Mouse (Mus musculus): ENCODE data around the gene Nat8f4.
A peak's percentile ranks its signal among the peaks of the same experiment; 100 is the strongest.
"Not testable (repeated sequence)": the region's sequence is repeated elsewhere in the genome, so short reads cannot be mapped to it uniquely, and the experiment has no call there.

Gene Nat8f4

DNA sequence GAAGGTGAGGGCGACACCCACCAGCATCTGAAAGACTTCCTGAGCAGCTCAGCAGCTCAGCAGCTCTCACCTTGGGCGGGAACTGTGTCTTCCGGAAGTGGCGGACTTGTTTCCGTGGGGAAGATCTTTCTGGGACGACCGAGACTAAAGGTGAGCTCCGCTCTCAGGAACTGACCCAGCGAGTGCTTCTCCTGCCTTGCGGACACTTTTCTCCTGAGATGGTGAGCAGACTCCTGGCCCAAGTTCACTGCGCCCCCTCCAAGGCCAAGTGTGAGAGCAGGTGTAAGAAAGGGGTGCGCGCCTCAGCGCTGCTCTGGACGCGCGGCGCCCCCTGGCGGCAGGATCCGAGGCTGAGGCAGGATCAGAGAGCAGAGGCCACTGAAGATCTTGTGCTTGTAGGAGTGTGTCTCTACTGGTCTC lies at the start of gene Nat8f4:
Gene Nat8f4, minus strand, starts transcription at position 243 of the 420 bp plus-strand sequence.
- peak; percentile 60 for DNase-seq (ENCODE audit: inconsistent ontology term)

DNA sequence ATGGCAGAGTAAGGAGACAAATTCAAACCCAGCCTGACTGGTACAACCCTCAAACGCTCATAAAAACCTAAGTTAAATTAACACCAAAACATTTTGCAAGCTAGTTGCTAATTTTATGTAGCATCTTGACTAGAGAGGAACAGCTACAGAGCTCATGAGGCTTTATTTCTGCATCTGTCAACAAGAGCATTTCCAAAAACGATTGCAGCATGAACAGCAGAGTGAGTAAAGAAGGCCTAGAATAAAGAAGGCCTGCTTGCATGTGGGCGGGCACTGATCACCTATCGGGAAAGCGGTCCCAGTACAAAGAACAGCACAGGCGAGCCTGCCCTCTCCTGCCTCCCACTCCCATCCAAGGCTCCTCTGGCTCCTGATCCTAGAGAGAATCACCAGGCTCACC lies 43.9 kb upstream of the Nat8f4 start:
- no peak for DNase-seq (ENCODE audit: inconsistent ontology term)

DNA sequence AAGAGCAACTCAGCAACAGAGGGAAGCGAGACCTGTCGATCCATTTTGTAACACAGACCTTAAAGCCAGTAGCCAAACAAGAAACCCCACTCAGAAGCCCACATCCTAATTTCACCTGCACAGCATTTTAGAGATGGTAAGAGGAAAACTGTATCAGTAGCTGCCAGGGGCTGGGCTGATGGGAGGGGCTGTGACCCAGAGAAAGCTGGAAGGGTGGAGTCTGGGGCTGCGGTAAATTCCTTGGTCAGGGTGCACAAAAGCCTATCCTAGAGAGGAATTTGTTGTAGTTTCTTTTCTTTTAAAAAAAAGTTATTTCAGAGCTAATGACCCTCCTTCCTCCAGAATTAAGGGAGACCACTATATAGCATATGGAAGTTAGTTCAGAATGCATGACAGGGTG lies 37.8 kb upstream of the Nat8f4 start:
- no peak for DNase-seq (ENCODE audit: inconsistent ontology term)

DNA sequence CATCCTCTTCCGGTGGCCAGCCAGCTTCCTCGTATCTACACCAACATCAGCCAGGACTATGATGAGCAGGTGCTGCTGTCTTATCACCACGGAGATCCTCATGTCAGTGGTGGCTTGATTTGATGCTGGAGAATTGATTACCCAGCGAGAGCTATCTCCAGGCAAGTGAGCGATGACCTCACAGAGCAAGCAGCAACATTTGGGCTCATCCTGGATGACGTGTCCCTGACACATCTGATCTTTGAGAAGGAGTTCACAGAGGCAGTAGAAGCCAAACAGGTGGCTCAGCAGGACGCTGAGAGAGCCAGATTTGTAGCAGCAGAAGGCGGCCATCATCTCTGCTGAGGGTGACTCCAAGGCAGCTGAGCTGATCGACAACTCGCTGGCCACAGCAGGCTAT lies 34.0 kb upstream of the Nat8f4 start:
- no peak for DNase-seq (ENCODE audit: inconsistent ontology term)

DNA sequence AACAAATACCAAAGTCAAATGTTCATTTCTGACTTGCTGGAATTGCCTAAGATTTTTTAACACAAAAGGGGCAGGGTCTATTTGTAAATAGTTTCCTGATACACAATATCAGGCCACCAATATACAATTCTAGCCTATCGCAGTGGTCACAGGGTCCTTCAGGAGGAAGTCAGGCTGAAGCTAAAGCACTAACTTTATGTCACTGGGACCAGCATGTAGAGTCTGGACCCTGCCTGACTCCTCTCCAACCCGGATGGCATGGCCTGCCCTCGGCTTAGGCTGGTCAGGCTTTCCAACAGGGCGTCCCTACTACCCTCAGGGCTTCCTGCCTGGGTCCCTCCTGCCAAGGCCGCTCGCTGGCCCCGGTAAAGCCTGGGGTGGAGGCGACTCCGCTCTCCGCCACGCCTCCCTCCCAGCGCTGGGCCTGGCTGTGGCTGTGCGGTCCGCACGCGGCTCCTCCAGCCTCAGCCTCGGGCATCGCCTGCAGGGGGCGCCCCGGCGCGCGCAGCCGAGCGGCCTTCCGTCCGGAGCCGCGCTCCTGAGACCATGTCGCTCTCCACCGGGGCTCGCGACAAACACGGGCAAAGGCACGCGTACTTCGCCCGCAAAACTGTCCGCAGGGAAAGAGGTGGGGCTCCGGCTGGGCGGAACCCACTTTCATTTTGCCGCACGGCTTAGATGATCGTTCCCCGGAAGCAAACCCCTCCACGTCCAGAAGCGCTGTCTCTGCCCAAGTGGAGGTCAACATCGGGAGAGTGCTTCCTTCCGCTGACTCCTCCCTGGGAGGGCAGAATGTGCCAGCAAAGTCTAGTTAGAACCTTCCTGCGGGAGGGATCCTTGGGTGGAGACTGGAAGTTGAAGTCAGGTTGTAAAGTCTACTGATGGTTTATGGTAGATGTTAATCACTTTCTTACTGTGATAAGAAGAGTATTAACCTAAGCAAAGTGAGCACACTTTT lies 32.1 kb upstream of the Nat8f4 start:
- peak; percentile 89 for DNase-seq (ENCODE audit: inconsistent ontology term)

DNA sequence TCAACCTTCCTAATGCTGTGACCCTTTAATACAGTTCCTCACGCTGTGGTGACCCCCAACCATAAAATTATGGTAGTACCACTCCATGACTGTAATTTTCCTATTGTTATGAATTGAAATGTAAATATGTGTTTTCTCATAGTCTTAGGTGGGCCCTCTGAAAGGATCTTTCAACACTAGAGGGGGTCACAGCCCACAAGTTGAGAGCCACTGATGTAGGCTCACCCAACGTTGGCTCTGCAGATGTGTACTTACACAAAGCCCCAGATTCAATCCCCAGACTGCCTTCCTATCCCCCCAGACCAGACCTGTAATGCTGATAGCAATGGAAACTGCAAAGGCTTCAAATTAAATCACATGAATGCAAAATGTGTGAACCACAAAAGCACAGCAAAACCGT lies 31.0 kb upstream of the Nat8f4 start:
- DNase-seq (ENCODE audit: inconsistent ontology term), result no peak

DNA sequence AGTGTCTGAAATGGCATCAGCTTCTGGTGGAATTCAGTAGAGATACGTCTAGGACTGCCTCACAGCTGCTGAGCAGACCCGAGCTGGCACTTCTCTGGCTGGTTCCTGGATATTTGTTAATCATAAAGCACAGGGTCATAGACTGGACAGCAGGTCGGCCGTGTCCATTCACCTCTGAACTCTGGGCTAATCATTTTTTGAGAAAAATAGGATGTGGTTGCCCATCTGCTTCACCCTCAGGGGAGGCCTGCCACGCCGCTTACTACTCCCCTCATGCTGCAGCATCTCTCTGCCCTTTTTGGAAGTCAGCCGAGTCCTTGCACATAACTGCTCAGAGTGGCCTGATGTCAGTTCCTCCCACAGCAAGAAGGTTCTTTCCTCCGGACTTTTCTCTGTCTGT lies 29.4 kb upstream of the Nat8f4 start:
- DNase-seq (ENCODE audit: inconsistent ontology term), result no peak

DNA sequence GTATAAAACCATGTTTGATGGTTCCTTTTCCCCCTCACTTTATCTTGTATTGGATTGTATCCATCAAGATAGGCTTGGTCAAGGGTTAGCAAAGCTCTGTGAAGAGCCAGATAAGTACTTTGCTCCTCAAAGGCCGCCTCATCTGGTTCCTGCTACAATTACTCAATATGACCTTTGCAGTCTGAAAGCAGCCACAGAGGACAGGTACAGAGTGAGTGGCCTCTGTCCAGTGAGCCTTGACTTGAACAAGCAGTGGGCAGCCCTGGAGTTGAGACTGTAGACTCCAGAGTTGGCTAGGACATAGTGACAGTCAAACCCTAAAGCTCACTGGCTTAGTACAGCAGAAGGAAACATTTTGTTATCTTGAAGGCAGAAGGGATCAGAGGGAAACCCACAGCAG lies 24.6 kb upstream of the Nat8f4 start:
- DNase-seq (ENCODE audit: inconsistent ontology term), result no peak

DNA sequence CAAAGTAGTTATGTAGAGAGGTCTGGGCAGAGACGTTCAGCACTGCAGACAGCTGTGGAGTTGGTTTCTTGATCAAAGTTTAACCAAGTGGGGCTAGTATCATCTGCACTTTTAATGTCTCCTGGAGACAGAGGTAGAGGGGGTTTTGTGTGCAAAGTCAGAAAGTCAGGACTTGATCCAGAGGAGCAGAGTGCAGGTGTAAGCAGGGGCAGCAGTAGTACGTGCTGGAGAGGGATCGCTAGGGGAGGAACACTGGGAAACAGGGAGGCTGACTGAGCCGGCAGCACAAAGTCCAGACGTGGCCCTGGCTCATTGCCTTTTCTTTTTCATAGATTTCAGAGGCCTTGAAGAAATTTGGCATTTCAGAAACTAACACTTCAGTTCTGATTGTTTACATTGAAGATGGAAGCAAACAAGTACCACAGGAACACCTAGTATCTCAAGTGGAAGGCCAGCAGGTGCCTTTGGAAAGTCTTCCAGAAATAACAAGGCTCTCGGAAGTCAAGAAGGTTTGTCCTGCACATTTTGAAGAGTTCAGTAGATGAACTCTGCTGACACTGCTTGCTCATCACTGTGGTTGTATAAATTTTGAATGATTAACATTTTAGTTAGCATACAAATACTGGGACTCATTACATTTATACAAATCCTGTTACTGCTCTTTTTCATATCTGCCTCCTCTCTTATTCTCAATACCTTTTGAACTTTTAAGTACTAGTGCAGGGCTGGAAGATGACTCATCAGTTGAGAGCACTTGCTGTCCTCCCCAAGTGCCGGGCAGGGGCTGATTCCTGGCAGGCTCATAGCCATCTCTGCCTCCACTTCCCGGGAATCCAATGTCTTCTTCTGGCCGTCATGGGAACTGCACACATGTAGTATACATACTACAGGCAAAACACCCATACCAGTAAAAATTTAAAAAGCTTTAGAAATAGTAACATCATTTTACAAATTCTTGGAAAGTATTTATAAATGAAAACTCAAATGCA lies 23.1 kb upstream of the Nat8f4 start:
- no peak for DNase-seq (ENCODE audit: inconsistent ontology term)

DNA sequence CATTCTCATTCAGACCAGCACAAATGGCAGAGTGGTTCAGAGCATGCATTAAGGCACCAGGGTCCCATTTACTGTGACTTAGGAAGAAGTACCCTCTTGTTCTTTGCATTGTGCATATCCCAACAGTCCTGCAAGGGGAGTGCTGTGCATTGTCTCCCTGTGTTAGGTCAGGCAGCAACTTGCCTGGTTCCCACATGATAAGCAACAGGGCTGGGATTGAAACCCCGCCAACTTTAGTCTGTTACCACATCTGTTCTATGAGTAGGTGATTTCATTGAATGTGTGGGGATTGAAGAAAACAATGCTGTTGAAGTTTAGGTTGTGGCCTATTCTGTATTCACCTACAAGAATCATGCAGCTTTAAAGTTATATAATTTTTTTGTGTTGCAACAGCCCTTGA lies 22.0 kb upstream of the Nat8f4 start:
- DNase-seq (ENCODE audit: inconsistent ontology term), result no peak

DNA sequence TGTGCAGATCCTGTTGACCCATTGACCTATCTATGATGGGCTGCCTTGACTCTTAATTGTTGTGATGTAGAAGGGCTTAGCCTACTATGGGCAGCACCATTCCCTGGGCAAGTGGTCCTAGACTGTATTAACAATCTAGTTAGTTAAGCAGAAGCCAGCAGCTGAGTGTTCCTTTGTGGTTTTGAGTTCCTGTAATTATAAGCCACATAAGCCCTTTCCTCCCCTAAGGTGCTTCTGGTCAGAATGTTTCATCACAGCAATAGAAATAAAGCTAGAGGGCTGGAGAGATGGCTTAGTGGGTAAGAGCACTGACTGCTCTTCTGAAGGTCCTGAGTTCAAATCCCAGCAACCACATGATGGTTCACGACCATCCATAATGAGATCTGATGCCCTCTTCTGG lies 19.0 kb upstream of the Nat8f4 start:
- no peak for DNase-seq (ENCODE audit: inconsistent ontology term)

DNA sequence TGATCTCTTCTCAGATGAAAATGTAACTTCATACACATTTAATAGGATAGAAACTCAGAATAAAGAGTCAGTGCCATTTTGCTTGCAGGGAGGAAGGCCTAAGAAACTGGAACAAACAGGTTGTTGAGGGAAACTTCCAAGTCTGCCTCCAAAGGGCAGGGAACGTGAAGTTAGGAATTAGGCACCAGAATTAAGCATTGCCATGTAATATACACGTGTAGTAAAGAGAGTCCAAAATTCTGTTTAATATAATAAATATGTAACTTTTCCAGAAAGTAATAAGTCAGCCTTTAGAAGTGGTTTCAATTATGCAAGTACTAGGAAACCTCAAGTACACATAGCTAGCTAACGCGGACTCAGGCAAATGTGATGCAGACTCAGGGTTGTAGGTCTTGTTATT lies 14.7 kb upstream of the Nat8f4 start:
- DNase-seq (ENCODE audit: inconsistent ontology term), result no peak

DNA sequence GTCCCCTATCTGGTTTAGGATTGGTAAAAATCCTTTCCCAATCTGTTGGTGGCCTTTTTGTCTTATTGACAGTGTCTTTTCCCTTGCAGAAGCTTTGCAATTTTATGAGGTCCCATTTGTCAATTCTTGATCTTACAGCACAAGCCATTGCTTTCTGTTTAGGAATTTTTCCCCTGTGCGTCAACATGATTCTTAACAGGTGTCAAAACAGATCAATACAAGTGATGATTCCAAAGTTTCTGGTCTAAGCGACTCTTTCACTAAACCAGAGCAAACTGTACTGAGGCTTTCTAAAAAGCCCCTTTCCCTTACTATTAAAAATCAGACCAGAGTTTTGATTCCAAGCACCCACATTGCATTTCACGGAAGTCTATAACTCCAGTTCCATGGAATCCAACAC lies 13.7 kb upstream of the Nat8f4 start:
- not testable (repeated sequence) for DNase-seq (ENCODE audit: inconsistent ontology term)

DNA sequence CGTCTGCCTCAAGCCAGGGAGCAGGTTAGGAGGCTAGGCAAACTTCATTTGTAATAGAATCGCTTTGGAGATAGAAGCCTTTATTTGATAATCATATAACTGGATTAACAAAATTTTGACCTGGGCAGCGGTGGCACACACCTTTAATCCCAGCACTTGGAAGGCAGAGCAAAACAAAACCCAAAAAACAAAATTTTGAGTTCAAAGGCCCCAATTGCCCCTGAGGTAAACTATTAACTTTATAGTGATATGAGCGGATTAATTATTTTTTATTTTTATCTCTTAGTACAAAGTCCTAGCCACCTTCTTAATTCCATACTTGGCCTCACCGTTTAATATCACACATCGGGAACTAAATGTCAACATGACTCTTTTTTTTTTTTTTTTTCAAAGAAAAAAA lies 11.9 kb upstream of the Nat8f4 start:
- DNase-seq (ENCODE audit: inconsistent ontology term), result no peak

DNA sequence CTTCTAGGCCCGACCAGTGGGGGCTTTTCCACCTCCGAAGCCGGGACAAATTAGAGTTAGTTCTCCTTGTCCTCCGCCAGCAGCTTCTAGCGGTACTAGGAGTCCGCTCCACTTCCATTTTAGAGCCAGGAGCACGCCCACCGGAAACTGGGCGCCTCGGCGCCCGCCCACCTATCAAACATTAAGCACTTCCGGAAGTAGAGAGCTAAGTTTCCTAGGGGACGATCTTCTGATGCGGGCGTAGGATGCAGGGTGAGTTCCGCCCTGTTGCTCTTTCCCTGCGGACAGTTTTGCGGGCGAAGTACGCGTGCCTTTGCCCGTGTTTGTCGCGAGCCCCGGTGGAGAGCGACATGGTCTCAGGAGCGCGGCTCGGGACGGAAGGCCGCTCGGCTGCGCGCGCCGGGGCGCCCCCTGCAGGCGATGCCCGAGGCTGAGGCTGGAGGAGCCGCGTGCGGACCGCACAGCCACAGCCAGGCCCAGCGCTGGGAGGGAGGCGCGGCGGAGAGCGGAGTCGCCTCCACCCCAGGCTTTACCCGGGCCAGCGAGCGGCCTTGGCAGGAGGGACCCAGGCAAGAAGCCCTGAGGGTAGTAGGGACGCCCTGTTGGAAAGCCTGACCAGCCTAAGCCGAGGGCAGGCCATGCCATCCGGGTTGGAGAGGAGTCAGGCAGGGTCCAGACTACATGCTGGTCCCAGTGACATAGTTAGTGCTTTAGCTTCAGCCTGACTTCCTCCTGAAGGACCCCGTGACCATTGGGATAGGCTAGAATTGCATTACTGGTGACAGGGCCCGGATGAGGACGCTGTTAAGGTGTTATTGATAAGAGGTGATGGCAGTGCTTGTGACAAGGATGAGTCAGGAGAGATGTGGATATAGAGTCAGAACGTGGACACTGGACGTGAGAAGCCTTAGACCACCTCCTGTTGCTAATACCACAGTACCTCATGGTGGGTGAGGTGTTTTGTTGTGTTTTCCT lies 11.1 kb upstream of the Nat8f4 start, which contains the start of gene Nat8f1:
Gene Nat8f1, minus strand, starts transcription at position 149 of the 975 bp plus-strand sequence.
- DNase-seq (ENCODE audit: inconsistent ontology term), result peak; percentile 95

DNA sequence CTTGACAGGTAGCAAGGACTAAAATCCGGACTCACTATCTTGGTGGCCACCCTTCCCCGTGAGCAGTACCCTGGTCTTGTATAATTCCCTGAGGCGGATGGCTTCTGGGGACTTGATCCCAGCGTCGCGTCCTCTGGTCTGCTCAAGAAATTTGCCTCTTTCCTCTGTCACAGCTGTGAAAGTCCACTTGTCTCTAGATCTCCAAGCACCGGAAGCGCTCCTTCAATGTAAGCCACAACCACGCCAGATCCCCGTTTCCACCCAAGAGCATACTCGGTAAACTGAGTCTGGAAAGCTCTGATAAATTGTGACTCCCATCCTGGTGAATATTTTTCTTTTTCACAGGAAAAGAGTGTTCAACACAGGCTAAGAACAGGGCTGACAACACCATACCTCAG lies 10.5 kb upstream of the Nat8f4 start:
- DNase-seq (ENCODE audit: inconsistent ontology term), result no peak

DNA sequence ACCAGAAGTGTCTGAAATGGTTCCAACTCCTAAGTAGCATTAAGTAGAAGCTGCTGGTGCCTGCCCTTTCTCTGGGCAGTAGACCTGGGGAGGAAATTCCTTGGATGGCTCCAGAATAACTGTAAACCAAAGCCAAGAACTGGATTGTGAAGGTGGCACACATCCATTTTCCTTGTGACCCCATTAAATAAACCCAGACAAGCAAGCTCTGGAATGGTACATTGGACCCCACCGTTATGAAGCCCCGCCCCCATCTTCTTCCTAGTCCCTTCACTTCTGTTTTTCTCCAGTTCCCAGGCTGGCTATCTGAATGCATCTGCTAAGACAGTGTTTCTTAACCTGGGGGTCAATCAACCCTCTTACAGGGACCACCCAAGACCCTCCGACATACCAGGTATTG lies 6.9 kb upstream of the Nat8f4 start, which contains the start of gene Tprkb:
Gene Tprkb, plus strand, starts transcription at position 279 of the 400 bp plus-strand sequence.
- peak; percentile 68 for DNase-seq (ENCODE audit: inconsistent ontology term)

DNA sequence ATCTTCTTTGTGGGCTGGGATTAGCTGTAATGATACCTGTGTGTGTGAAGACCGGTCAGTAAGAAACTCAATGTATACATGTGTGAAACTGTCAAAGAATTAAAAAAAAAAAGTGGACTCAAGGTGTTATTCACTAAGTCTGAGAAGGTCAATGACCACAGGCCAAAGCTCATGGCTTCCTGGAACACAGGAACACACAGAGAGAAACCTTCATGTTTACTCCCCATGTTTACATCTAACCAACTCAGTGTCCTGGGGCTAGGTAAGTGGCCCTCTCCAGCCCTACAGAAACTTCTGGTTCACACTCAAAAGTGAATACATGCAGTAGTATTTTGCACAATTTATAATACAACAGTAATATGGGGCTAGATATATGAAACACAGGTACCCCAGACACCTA lies 5.0 kb upstream of the Nat8f4 start:
- DNase-seq (ENCODE audit: inconsistent ontology term), result no peak

DNA sequence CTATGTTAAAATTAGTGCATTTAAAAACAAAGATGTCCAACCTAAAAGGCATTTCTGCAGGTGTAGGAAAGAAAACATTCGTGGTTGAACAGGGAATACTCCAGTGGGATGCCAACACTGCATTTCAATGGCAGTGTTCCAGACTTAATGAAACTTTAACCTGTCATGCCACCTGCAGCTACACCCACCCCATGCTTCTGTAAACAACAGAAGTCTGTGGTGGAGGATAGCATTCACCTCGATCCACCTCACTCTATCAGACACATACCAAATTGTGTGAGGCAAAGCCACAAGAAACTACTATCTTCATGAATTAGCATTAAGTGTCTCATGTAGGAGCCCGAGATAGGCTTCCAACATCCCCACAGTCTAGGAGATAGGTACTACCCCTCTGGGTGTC lies 3.7 kb upstream of the Nat8f4 start:
- no peak for DNase-seq (ENCODE audit: inconsistent ontology term)

DNA sequence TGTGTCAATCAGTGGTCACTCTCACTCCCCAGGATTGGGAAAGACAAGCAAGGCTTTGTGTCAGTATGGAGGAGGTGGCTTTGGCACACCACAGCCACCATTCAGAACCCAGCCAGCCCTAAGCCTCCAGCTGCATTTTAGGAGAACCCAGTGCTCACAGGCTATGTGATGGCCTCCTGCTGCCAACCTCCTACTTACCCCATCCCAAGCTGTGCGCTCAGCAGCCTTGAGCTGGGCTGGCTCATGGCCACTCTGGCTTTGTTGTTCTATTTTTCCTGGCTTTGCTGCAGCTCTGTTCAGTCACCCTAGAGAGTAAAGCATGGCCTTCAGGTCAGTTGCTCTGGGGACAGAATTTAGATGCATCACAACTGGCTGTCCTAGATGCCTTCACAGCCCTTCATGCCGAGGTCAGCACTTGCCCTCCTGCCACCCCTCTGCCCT lies 2.2 kb upstream of the Nat8f4 start:
- peak; percentile 89 for DNase-seq (ENCODE audit: inconsistent ontology term)

DNA sequence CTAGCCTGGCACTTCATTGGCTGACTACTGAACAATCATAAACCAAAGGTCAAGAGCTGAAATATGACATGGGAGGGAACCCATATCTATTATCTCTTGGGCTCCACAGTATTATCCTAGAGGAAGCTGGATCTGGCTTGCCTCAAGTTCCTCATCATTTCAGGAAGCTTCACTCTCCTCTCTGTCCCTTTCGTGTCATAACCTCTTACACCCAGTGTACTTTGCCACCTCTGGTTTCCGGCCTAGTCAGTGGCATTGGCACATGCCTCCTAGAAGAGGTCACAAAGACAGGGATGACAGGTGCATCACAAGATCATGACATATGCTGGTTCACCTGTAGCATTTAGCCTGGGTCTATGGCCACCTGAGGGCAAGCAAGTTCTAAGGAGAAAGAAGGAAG lies 2.4 kb downstream of the Nat8f4 start:
- no peak for DNase-seq (ENCODE audit: inconsistent ontology term)

Data from Muller cell, postnatal 12 days (primary cell).